Mouse (Mus musculus): ENCODE results near the gene Astn1.

The Astn1 gene

DNA sequence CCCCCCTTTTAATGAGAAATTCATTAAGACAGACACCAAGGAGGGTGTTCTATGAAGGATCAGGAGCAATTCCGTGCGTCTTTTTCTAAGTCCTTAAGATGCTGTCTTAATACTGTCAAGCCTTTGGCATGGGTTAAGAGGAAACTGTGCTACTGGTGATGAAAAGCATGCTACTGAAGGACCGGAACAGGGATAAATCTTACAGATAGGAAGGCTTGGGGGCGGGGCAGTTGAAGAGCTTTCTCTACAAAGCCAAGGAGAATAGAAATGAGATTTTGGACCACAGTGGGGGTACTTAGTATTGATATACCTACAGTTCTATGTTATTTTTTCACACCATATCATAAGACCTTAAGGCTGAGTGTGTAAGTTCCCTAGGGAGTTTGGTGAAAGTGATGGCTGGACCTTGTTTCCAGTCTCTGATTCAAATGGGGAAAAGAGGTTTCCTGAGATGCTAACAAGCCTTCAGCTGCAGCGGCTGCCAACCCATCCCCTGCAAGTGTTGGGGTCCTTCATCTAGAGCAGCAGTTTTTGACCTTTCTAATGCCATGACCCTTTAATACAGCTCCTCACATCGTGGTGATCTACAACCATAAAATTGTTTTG, 378.2 kb downstream of the Astn1 start:
- DNase-seq (ENCODE audit: low spot score in 2 of 2), result no peak

DNA sequence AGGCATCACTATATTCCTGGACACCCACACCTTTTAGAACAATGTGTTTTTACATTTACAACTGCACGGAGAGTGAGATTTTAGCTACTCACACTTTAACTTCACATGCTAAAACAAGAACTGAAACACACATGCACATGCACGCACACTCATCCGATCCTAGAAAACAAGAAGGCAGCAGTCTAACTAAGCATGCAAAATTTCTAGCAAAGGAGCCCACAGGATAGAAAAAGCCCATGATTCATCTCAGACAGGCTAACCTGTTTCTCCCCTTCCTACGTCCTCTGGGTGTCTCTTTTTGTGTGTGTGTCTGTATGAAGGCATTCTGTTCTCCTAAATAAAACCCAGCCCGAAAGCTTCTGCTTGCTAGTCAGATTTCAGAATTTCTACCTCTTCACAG, 378.9 kb downstream of the Astn1 start:
- DNase-seq (ENCODE audit: low spot score in 2 of 2), result no peak
